Mouse (Mus musculus): Measurements from ENCODE around the gene Btbd3. TPM values are rescaled to one million over a fixed set of nuclear protein-coding genes. Genes with fewer than 3 reads are reported as not detected.

Btbd3 gene
- polyA plus RNA-seq, 1 experiment from 2014 or later: 2.0 TPM

GRCm38 (mm10) chr2:138267852-138268513 lies 11.6 kb downstream of the Btbd3 start:
- Histone ChIP-seq H3K4me3 (ENCODE audit: inconsistent target) (no peak overlapping the region), H3K36me3 (ENCODE audit: inconsistent target) (no peaks in the 10 kb centered on the region), H3K27ac (no peak overlapping the region), H3K79me2 (ENCODE audit: inconsistent target) (peaks cover 36% of the 10 kb centered on the region; the same call in 1 of the 2 replicates)
- WGBS (ENCODE audit: missing documents): 83% methylated on average over 4 of the region's 4 CpGs

- Histone ChIP-seq H3K4me3 (ENCODE audit: inconsistent target) (no peak overlapping the region), H3K27ac (no peak overlapping the region), H3K36me3 (ENCODE audit: inconsistent target) (no peaks in the 10 kb centered on the region), H3K79me2 (ENCODE audit: inconsistent target) (peaks cover 25% of the 10 kb centered on the region; the same call in 1 of the 2 replicates)
Observed at GRCm38 (mm10) chr2:138269330-138269729, 13.0 kb downstream of the Btbd3 start.

GRCm38 (mm10) chr2:138273404-138274073 lies 17.2 kb downstream of the Btbd3 start:
- H3K4me3 ChIP-seq (ENCODE audit: inconsistent target): no peak overlapping the region
- WGBS (ENCODE audit: missing documents): 85% methylated on average over 9 of the region's 9 CpGs
- H3K79me2 ChIP-seq (ENCODE audit: inconsistent target): peaks cover 5% of the 10 kb centered on the region; the same call in 1 of the 2 replicates
- no peaks in the 10 kb centered on the region for H3K36me3 ChIP-seq (ENCODE audit: inconsistent target)
- no peak overlapping the region for H3K27ac ChIP-seq

GRCm38 (mm10) chr2:138274086-138274485 lies 17.7 kb downstream of the Btbd3 start:
- no peak overlapping the region for H3K27ac ChIP-seq
- no peak overlapping the region for H3K4me3 ChIP-seq (ENCODE audit: inconsistent target)
- peaks cover 5% of the 10 kb centered on the region; the same call in 1 of the 2 replicates for H3K79me2 ChIP-seq (ENCODE audit: inconsistent target)
- 96% methylated on average over 5 of the region's 5 CpGs for WGBS (ENCODE audit: missing documents)
- H3K36me3 ChIP-seq (ENCODE audit: inconsistent target): no peaks in the 10 kb centered on the region

GRCm38 (mm10) chr2:138277842-138278691 lies 21.7 kb downstream of the Btbd3 start:
- Histone ChIP-seq H3K79me2 (ENCODE audit: inconsistent target) (no peaks in the 10 kb centered on the region; the same call in 1 of the 2 replicates), H3K4me3 (ENCODE audit: inconsistent target) (no peak overlapping the region), H3K36me3 (ENCODE audit: inconsistent target) (no peaks in the 10 kb centered on the region), H3K27ac (no peak overlapping the region)
- 42% methylated on average over 17 of the region's 17 CpGs for WGBS (ENCODE audit: missing documents)

GRCm38 (mm10) chr2:138278853-138279640 lies 22.7 kb downstream of the Btbd3 start:
- Histone ChIP-seq H3K27ac (no peak overlapping the region), H3K79me2 (ENCODE audit: inconsistent target) (no peaks in the 10 kb centered on the region), H3K36me3 (ENCODE audit: inconsistent target) (peaks cover 7% of the 10 kb centered on the region; the same call in 1 of the 2 replicates), H3K4me3 (ENCODE audit: inconsistent target) (no peak overlapping the region)
- 89% methylated on average over 13 of the region's 15 CpGs for WGBS (ENCODE audit: missing documents)

GRCm38 (mm10) chr2:138279641-138280040 lies 23.3 kb downstream of the Btbd3 start:
- Histone ChIP-seq H3K27ac (no peak overlapping the region), H3K79me2 (ENCODE audit: inconsistent target) (no peaks in the 10 kb centered on the region), H3K4me3 (ENCODE audit: inconsistent target) (no peak overlapping the region), H3K36me3 (ENCODE audit: inconsistent target) (peaks cover 7% of the 10 kb centered on the region; the same call in 1 of the 2 replicates)
- 85% methylated on average over 11 of the region's 11 CpGs for WGBS (ENCODE audit: missing documents)

GRCm38 (mm10) chr2:138280225-138280711 lies 23.9 kb downstream of the Btbd3 start:
- Histone ChIP-seq H3K27ac (no peak overlapping the region), H3K79me2 (ENCODE audit: inconsistent target) (no peaks in the 10 kb centered on the region), H3K36me3 (ENCODE audit: inconsistent target) (peaks cover 7% of the 10 kb centered on the region; the same call in 1 of the 2 replicates), H3K4me3 (ENCODE audit: inconsistent target) (no peak overlapping the region)
- 96% methylated on average over 16 of the region's 17 CpGs for WGBS (ENCODE audit: missing documents)

- no peaks in the 10 kb centered on the region for H3K79me2 ChIP-seq (ENCODE audit: inconsistent target)
- H3K27ac ChIP-seq: no peak overlapping the region
- H3K4me3 ChIP-seq (ENCODE audit: inconsistent target): no peak overlapping the region
- WGBS (ENCODE audit: missing documents): 97% methylated on average over 10 of the region's 10 CpGs
- peaks cover 7% of the 10 kb centered on the region; the same call in 1 of the 2 replicates for H3K36me3 ChIP-seq (ENCODE audit: inconsistent target)
Observed at GRCm38 (mm10) chr2:138281550-138282201, 25.3 kb downstream of the Btbd3 start.

GRCm38 (mm10) chr2:138283372-138283771 lies 27.0 kb downstream of the Btbd3 start:
- no peak overlapping the region for H3K27ac ChIP-seq
- H3K4me3 ChIP-seq (ENCODE audit: inconsistent target): no peak overlapping the region
- WGBS (ENCODE audit: missing documents): 94% methylated on average over 12 of the region's 12 CpGs
- no peaks in the 10 kb centered on the region for H3K79me2 ChIP-seq (ENCODE audit: inconsistent target)
- H3K36me3 ChIP-seq (ENCODE audit: inconsistent target): peaks cover 7% of the 10 kb centered on the region; the same call in 1 of the 2 replicates

- H3K79me2 ChIP-seq (ENCODE audit: inconsistent target): no peaks in the 10 kb centered on the region
- H3K4me3 ChIP-seq (ENCODE audit: inconsistent target): no peak overlapping the region
- peaks cover 7% of the 10 kb centered on the region; the same call in 1 of the 2 replicates for H3K36me3 ChIP-seq (ENCODE audit: inconsistent target)
- WGBS (ENCODE audit: missing documents): 94% methylated on average over 15 of the region's 15 CpGs
- no peak overlapping the region for H3K27ac ChIP-seq
Observed at GRCm38 (mm10) chr2:138283856-138284255, 27.5 kb downstream of the Btbd3 start.

GRCm38 (mm10) chr2:138285811-138286210 lies 29.4 kb downstream of the Btbd3 start:
- H3K36me3 ChIP-seq (ENCODE audit: inconsistent target): peaks cover 7% of the 10 kb centered on the region; the same call in 1 of the 2 replicates
- no peak overlapping the region for H3K27ac ChIP-seq
- no peaks in the 10 kb centered on the region for H3K79me2 ChIP-seq (ENCODE audit: inconsistent target)
- no peak overlapping the region for H3K4me3 ChIP-seq (ENCODE audit: inconsistent target)
- 90% methylated on average over 4 of the region's 4 CpGs for WGBS (ENCODE audit: missing documents)

- WGBS (ENCODE audit: missing documents): 97% methylated on average over 2 of the region's 2 CpGs
- Histone ChIP-seq H3K79me2 (ENCODE audit: inconsistent target) (no peaks in the 10 kb centered on the region), H3K36me3 (ENCODE audit: inconsistent target) (no peaks in the 10 kb centered on the region), H3K27ac (no peak overlapping the region), H3K4me3 (ENCODE audit: inconsistent target) (no peak overlapping the region)
Observed at GRCm38 (mm10) chr2:138290154-138290553, 33.8 kb downstream of the Btbd3 start.

Data from macrophage (primary cell).